Mouse (Mus musculus) midbrain, embryonic 14.5 days (tissue): ENCODE data around the gene H2-Eb1. TPM values are rescaled to one million over a fixed set of nuclear protein-coding genes. Genes with fewer than 3 reads are reported as not detected.
A peak's percentile ranks its signal among the peaks of the same experiment; 100 is the strongest.

ENCODE experiments used
- ATAC-seq: fragments of 200-750 bp; cut with Nextera tagmentation; 2 replicates; pipeline ENCODE4 v1.8.0; 2017; ENCODE audit warnings: moderate number of reproducible peaks, moderate library complexity; ENCODE audit not compliant: low FRiP score, low TSS enrichment
- DNase-seq: peaks from one replicate; pipeline ENCODE4 v3.0.0-alpha.2; 2015
- H3K27ac ChIP-seq: fragments of 300-500 bp; sonication (generic); replicated peaks from 2 replicates; pipeline ENCODE4 v1.5.1; 2014; ENCODE audit warnings: mild to moderate bottlenecking, low read depth, low read length, moderate library complexity
- H3K27me3 ChIP-seq: fragments of 300-500 bp; sonication (generic); 2 replicates; pipeline ENCODE4 v1.6.1; 2014; ENCODE audit warnings: low read length, control low read depth, mixed read lengths; ENCODE audit not compliant: control insufficient read depth, insufficient read depth
- H3K36me3 ChIP-seq: fragments of 300-500 bp; sonication (generic); 2 replicates; pipeline ENCODE4 v1.6.1; 2014; ENCODE audit warnings: low read length, control low read depth; ENCODE audit not compliant: control insufficient read depth, insufficient read depth
- H3K4me1 ChIP-seq: fragments of 300-500 bp; sonication (generic); 2 replicates; pipeline ENCODE4 v1.6.1; 2014; ENCODE audit warnings: mild to moderate bottlenecking, antibody characterized with exemption, low read length, control low read depth; ENCODE audit not compliant: control insufficient read depth, insufficient read depth
- H3K4me2 ChIP-seq: fragments of 300-500 bp; sonication (generic); 2 replicates; pipeline ENCODE4 v1.6.1; 2014; ENCODE audit warnings: mild to moderate bottlenecking, low read length, moderate library complexity
- H3K4me3 ChIP-seq: fragments of 300-500 bp; sonication (generic); replicated peaks from 2 replicates; pipeline ENCODE4 v1.5.1; 2014; ENCODE audit warnings: low read depth, low read length
- H3K9ac ChIP-seq: fragments of 300-500 bp; sonication (generic); replicated peaks from 2 replicates; pipeline ENCODE4 v1.6.1; 2014; ENCODE audit warnings: mild to moderate bottlenecking, low read length, moderate library complexity
- H3K9me3 ChIP-seq: fragments of 300-500 bp; sonication (generic); 2 replicates; pipeline ENCODE4 v1.6.1; 2016; ENCODE audit warnings: low read length, control low read depth, mixed read lengths; ENCODE audit not compliant: control insufficient read depth
- WGBS: fragments of 180-500 bp; shearing (Covaris S2); extraction: QIAGEN DNeasy Blood & Tissue Kit; methylation state at CpG from one replicate; pipeline ENCODE4 v1.1.7; 2014; 5-methylcytosine and 5-hydroxymethylcytosine counted together
- polyA plus RNA-seq: library from polyadenylated mRNA; unstranded; fragments of >200 nt; fragmentation: Nextera tagmentation; extraction: Ambion mirVana; gene quantifications from 2 replicates; pipeline ENCODE4 v1.2.1, GENCODE M21; 2014

H2-Eb1 gene
- polyA plus RNA-seq, 1 experiment from 2014 or later, result 2.4 TPM

DNA sequence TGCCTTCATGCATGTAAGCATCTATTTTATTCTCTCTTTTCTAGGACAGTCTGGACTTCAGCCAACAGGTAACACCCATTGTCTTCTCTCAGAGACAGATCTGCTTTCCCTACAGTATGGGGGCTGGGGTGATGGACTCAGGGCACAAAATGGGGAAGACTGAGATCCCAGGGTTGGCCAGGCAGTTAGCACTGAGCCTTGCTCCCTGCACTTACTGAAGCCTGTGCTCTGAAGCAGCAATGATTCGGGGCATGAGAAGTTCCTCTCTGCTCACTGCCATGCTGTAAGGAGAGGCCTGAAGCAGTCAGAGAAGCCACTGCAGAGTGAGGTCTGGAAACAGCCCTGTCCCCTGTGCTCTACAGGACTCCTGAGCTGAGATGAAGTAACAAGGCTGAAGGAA lies 9.8 kb downstream of the H2-Eb1 start:
- H3K27me3 ChIP-seq, result no peaks in the 10 kb centered on the region
- DNase-seq (no peak), ATAC-seq (no peak)
- H3K9me3 ChIP-seq, result no peaks in the 10 kb centered on the region
- no peak overlapping the region for H3K27ac ChIP-seq
- no peaks in the 10 kb centered on the region for H3K4me1 ChIP-seq
- no peaks in the 10 kb centered on the region for H3K36me3 ChIP-seq
- WGBS, result 83% methylated on average over 1 of the region's 1 CpGs
- H3K9ac ChIP-seq, result no peak overlapping the region
- H3K4me2 ChIP-seq, result no peak overlapping the region
- H3K4me3 ChIP-seq, result no peak overlapping the region

DNA sequence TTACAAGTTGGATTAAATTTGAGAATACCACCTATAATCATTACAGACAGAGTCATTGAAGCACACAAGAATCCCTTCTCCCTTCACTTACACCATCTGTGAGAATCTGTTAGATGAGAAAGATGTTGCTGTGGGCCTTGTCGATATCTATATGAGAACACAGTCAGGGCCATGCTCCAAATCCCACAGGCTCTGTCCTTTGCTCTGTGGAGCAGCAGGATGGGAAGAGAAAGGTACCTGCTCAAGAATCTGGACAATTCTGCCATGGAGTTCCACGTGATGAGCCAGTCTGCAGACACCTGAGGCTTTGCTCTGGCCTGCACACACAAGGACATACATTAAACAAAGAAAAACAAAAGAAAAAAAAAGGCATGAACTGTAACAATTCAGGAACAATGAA lies 11.0 kb downstream of the H2-Eb1 start:
- H3K9ac ChIP-seq, result no peak overlapping the region
- H3K4me2 ChIP-seq, result no peak overlapping the region
- no peaks in the 10 kb centered on the region for H3K27me3 ChIP-seq
- ATAC-seq, result no peak
- H3K36me3 ChIP-seq, result no peaks in the 10 kb centered on the region
- no peak for DNase-seq
- H3K9me3 ChIP-seq, result no peaks in the 10 kb centered on the region
- no peak overlapping the region for H3K4me3 ChIP-seq
- H3K4me1 ChIP-seq, result no peaks in the 10 kb centered on the region
- 81% methylated on average over 2 of the region's 2 CpGs for WGBS
- no peak overlapping the region for H3K27ac ChIP-seq

DNA sequence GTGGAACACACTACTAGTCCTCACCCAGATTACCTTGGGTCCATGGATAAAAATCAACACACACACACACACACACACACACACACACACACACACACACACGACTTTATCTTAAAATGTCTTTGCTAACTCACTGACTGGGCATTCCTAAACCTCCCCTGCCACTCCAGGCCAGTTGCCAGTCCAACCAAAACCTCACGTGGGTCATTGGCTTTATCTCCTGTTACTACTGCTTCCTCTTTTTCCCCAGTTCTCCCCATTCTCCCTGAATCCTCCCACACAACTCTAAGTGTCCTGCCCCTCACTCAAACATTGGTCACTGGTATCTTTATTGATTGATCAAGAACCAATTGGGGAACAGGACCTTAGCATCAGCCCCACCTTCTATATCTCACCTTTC lies 11.6 kb downstream of the H2-Eb1 start:
- DNase-seq, result no peak
- Histone ChIP-seq H3K36me3 (no peaks in the 10 kb centered on the region), H3K9me3 (no peaks in the 10 kb centered on the region), H3K4me3 (no peak overlapping the region), H3K27ac (no peak overlapping the region), H3K27me3 (no peaks in the 10 kb centered on the region), H3K4me1 (no peaks in the 10 kb centered on the region), H3K4me2 (no peak overlapping the region), H3K9ac (no peak overlapping the region)
- WGBS, result 50% methylated on average over 2 of the region's 2 CpGs
- no peak for ATAC-seq

DNA sequence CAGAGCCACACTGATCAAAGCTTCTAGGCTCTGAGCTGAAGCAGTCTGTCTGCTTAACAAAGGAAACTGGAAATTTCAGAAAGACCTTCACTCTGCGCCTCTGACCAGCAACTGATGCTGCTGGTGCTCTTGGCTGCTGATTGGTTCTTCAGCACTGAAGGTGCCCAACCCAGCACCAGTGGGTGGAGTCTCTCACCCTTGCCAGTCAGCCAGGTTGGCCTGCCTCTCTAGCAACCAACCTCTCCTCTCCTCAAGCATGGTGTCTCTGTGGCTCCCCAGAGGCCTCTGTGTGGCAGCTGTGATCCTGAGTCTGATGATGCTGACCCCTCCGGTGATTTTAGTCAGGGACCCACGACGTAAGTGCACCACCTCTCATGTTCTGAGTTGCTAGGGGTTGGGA lies 19.8 kb downstream of the H2-Eb1 start, which contains the start of gene H2-Eb2:
Gene H2-Eb2 (plus strand): TSS at position 230 of the 400 bp plus-strand sequence.
- 51% methylated on average over 4 of the region's 4 CpGs for WGBS
- Histone ChIP-seq H3K4me2 (no peak within 1 kb of the TSS), H3K4me3 (no peak within 1 kb of the TSS), H3K9ac (no peak within 1 kb of the TSS), H3K4me1 (no peaks in the 10 kb centered on the region), H3K27me3 (no peaks in the 10 kb centered on the region), H3K36me3 (no peaks in the 10 kb centered on the region), H3K27ac (no peak within 1 kb of the TSS), H3K9me3 (no peaks in the 10 kb centered on the region)
- DNase-seq, result peak; percentile 4
- ATAC-seq, result no peak

DNA sequence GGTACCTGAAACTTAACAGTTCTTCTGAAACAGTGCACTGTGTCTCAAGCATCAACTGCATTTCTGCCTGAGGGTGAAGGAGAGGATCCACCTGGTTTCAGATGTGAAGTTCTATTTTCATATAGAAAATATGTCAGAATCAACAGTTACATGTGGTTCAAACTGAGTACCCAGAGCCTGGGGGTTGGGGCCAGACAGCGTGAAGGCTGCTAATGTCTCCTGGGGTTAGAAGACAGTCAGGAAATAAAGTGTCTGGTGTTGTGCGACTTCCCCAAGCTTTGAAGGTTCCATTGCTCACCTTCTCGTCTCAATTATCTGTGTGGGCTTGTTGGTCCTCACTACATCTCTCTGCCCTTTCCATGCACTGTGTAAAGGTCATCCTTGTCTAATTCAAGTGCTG lies 20.7 kb downstream of the H2-Eb1 start:
- no peak overlapping the region for H3K27ac ChIP-seq
- no peaks in the 10 kb centered on the region for H3K36me3 ChIP-seq
- H3K27me3 ChIP-seq, result no peaks in the 10 kb centered on the region
- H3K4me2 ChIP-seq, result no peak overlapping the region
- 82% methylated on average over 3 of the region's 3 CpGs for WGBS
- no peak overlapping the region for H3K9ac ChIP-seq
- no peaks in the 10 kb centered on the region for H3K4me1 ChIP-seq
- no peak for DNase-seq
- no peaks in the 10 kb centered on the region for H3K9me3 ChIP-seq
- ATAC-seq, result no peak
- no peak overlapping the region for H3K4me3 ChIP-seq

DNA sequence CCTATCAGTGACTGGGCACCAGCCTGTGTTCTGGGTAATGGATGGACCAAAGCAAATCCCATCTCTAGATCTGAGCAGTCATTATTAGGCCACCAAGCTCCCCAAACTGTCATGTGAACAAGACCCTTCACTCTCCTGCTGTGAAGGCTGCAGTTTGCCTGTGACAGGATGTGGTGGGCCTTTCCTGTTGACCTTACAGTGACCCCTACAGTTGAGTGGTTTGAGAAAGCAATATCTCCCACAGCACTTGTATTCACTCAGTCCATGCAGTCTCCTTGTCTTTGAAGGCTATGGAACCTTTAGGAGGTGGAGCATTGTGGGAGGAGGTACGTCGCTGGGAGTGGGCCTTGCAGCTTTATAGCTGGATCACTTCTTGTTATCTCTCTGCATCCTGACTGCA lies 24.1 kb downstream of the H2-Eb1 start:
- 78% methylated on average over 2 of the region's 2 CpGs for WGBS
- ATAC-seq (no peak), DNase-seq (no peak)
- Histone ChIP-seq H3K36me3 (no peaks in the 10 kb centered on the region), H3K27me3 (no peaks in the 10 kb centered on the region), H3K9ac (no peak overlapping the region), H3K4me2 (no peak overlapping the region), H3K4me3 (no peak overlapping the region), H3K27ac (no peak overlapping the region), H3K4me1 (no peaks in the 10 kb centered on the region), H3K9me3 (no peaks in the 10 kb centered on the region)

DNA sequence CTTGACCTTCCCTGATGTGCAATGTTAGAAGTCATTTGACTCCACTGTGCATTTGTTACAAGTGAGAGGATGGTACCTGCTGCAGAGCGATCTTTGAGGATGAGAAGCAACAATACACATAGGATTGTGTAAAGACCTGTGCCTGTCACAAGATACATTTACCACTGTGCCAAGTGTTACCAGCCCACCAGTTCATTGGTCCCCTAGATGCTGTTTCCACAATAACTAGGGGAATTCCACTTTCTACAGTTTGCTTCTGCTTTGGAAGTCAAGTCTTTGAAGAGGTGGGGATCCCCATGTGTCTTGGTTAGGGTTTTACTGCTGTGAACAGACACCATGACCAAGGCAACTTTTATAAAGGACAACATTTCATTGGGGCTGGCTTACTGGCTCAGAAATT lies 25.5 kb downstream of the H2-Eb1 start:
- DNase-seq (no peak), ATAC-seq (no peak)
- WGBS, result 83% methylated on average over 1 of the region's 1 CpGs
- Histone ChIP-seq H3K4me3 (no peak overlapping the region), H3K36me3 (no peaks in the 10 kb centered on the region), H3K27me3 (no peaks in the 10 kb centered on the region), H3K9me3 (no peaks in the 10 kb centered on the region), H3K27ac (no peak overlapping the region), H3K9ac (no peak overlapping the region), H3K4me2 (no peak overlapping the region), H3K4me1 (no peaks in the 10 kb centered on the region)

DNA sequence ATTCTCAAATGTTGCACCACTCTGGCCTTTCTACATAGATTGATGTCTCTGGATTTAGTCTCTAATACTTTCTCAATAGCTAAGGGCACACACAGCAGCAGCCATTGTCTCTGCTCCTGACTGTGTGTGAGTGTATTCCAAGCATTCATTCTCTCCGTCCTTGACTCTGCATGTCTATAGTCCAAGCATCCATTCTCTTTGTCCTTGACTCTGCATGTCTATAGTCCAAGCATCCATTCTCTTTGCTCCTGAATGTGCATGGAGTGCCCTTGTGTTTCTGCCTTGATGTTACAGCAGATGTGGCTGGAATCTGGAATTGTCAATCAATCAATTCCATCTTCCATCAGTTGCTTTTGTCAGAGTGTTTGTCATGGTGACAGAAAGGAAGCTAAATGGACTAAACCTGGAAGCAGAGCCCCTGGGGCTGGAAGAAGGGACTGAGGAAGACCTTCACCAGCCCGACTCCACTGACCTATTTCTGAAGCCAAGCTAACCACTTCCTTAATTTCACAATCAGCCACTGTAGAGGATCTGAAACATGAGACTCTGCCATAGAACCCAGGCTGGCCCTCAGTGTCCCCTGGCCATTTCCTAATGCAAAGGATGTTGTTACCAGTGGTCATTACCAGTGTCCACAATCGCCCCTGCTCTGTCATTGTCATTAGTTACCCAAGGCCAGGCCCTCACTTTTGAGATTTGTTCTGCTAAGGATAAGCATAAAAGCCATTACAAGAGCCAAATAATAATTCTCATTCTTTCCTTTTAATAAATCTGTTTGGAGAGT lies 35.1 kb downstream of the H2-Eb1 start:
- 50% methylated on average over 3 of the region's 3 CpGs for WGBS
- no peak overlapping the region for H3K9ac ChIP-seq
- no peak overlapping the region for H3K27ac ChIP-seq
- no peaks in the 10 kb centered on the region for H3K9me3 ChIP-seq
- no peaks in the 10 kb centered on the region for H3K36me3 ChIP-seq
- H3K4me1 ChIP-seq, result no peaks in the 10 kb centered on the region
- H3K4me3 ChIP-seq, result no peak overlapping the region
- no peaks in the 10 kb centered on the region for H3K27me3 ChIP-seq
- no peak overlapping the region for H3K4me2 ChIP-seq
- ATAC-seq (no peak), DNase-seq (no peak)

DNA sequence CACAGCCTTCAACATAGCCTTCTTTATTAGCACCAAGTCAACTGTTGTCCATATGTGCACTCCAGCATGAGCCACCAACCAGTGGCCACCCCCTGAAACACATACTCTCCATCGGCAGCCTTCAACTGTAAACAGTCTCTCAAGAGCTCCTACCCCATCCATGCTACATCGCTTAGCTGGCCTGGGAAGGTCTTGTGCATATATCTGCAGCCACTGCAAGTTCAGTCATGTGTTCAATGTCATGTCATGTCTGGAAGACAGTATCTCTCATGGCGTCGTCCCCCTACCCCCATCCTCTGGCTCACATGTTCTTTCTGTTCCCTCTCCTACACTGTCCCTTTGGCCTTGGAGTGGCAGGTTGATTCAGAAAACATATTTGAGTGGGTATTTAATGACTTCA lies 39.2 kb downstream of the H2-Eb1 start:
- no peak overlapping the region for H3K4me2 ChIP-seq
- no peak overlapping the region for H3K4me3 ChIP-seq
- 92% methylated on average over 4 of the region's 4 CpGs for WGBS
- H3K27me3 ChIP-seq, result no peaks in the 10 kb centered on the region
- no peak overlapping the region for H3K27ac ChIP-seq
- no peak for ATAC-seq
- H3K9ac ChIP-seq, result no peak overlapping the region
- H3K4me1 ChIP-seq, result no peaks in the 10 kb centered on the region
- H3K9me3 ChIP-seq, result no peaks in the 10 kb centered on the region
- no peaks in the 10 kb centered on the region for H3K36me3 ChIP-seq
- DNase-seq, result no peak
